Mouse (Mus musculus): ENCODE data around the gene Majin. TPM values are rescaled to one million over a fixed set of nuclear protein-coding genes. Genes with fewer than 3 reads are reported as not detected.

The Majin gene
- polyA plus RNA-seq, 1 experiment from 2014 or later, result not detected

DNA sequence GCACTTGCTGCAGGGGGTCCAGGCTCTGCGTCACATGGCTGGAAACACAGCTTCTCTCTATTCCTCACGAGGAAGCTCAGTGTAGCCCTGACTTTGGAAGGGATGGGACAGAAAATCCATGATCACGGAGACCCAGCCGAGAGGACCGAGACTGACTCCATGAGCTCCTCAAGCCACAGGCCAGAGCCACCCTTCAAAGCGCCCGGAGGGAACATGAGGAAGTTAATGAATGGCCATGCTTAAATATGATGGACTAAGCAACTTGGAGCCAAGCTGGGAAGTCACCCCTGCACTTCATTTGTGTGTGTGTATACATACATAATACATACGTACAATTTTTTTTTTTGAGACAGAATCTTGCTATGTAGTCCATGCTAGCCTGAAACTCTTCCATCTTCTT is 87.0 kb downstream of the Majin start:
- H3K4me3 ChIP-seq (ENCODE audit: low read depth, low read length), result no peak overlapping the region
- WGBS, result 29% methylated on average over 8 of the region's 8 CpGs

GRCm38 (mm10) chr19:6272053-6272452 is 87.9 kb downstream of the Majin start:
- no peak for ATAC-seq (ENCODE audit: low FRiP score)

More for the DNA sequence above, 87.0 kb downstream of the Majin start:
- no peak overlapping the region for H3K9ac ChIP-seq (ENCODE audit: low read length)
- H3K27ac ChIP-seq (ENCODE audit: low read depth, low read length), result no peak overlapping the region
- no peaks in the 10 kb centered on the region for H3K36me3 ChIP-seq (ENCODE audit: control insufficient read depth, insufficient read depth, low read length)
- H3K27me3 ChIP-seq (ENCODE audit: control insufficient read depth, insufficient read depth, low read length), result no peaks in the 10 kb centered on the region
- H3K9me3 ChIP-seq (ENCODE audit: control insufficient read depth, low read length), result no peaks in the 10 kb centered on the region
- no peak overlapping the region for H3K4me2 ChIP-seq
- no peak for DNase-seq (ENCODE audit: low spot score, missing footprints)
- ATAC-seq (ENCODE audit: low FRiP score), result no peak
- peaks cover 6% of the 10 kb centered on the region for H3K4me1 ChIP-seq (ENCODE audit: control insufficient read depth, insufficient read depth, low read length)

DNA sequence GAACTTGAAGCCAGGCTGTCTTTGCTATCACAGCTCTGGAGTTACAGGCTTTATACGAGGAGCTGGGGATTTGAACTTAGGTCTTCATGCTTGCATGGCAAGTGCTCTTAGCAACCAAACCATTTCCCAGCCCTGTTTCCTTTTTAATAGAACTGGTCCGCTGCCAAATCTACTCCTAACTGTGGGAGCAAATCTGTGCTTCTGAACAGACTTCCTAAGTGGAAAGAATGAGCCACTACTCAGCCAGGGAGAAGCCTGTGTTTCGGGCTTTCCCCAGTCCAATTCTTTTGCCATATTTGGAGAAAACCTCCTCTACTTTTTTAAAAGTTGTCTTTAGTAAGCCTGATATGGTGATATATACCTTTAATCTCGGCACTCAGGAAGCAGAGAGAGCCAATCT is 88.5 kb downstream of the Majin start:
- H3K4me1 ChIP-seq (ENCODE audit: control insufficient read depth, insufficient read depth, low read length), result peaks cover 9% of the 10 kb centered on the region
- H3K9me3 ChIP-seq (ENCODE audit: control insufficient read depth, low read length), result no peaks in the 10 kb centered on the region
- no peak overlapping the region for H3K4me3 ChIP-seq (ENCODE audit: low read depth, low read length)
- H3K9ac ChIP-seq (ENCODE audit: low read length), result no peak overlapping the region
- DNase-seq (ENCODE audit: low spot score, missing footprints) (no peak), ATAC-seq (ENCODE audit: low FRiP score) (no peak)
- no peak overlapping the region for H3K4me2 ChIP-seq
- 88% methylated on average over 4 of the region's 4 CpGs for WGBS
- no peaks in the 10 kb centered on the region for H3K27me3 ChIP-seq (ENCODE audit: control insufficient read depth, insufficient read depth, low read length)
- H3K27ac ChIP-seq (ENCODE audit: low read depth, low read length), result no peak overlapping the region
- no peaks in the 10 kb centered on the region for H3K36me3 ChIP-seq (ENCODE audit: control insufficient read depth, insufficient read depth, low read length)

More at GRCm38 (mm10) chr19:6272053-6272452, 87.9 kb downstream of the Majin start:
- H3K9me3 ChIP-seq (ENCODE audit: control insufficient read depth, low read length), result no peaks in the 10 kb centered on the region
- H3K4me1 ChIP-seq (ENCODE audit: control insufficient read depth, insufficient read depth, low read length), result peaks cover 6% of the 10 kb centered on the region
- no peak for DNase-seq (ENCODE audit: low spot score, missing footprints)
- 72% methylated on average over 7 of the region's 7 CpGs for WGBS
- no peak overlapping the region for H3K4me2 ChIP-seq
- H3K27ac ChIP-seq (ENCODE audit: low read depth, low read length), result no peak overlapping the region
- H3K27me3 ChIP-seq (ENCODE audit: control insufficient read depth, insufficient read depth, low read length), result no peaks in the 10 kb centered on the region
- H3K4me3 ChIP-seq (ENCODE audit: low read depth, low read length), result no peak overlapping the region
- no peak overlapping the region for H3K9ac ChIP-seq (ENCODE audit: low read length)
- H3K36me3 ChIP-seq (ENCODE audit: control insufficient read depth, insufficient read depth, low read length), result no peaks in the 10 kb centered on the region

- no peak overlapping the region for H3K9ac ChIP-seq (ENCODE audit: low read length)
- no peaks in the 10 kb centered on the region for H3K9me3 ChIP-seq (ENCODE audit: control insufficient read depth, low read length)
- no peak for DNase-seq (ENCODE audit: low spot score, missing footprints)
- no peaks in the 10 kb centered on the region for H3K27me3 ChIP-seq (ENCODE audit: control insufficient read depth, insufficient read depth, low read length)
- no peak for ATAC-seq (ENCODE audit: low FRiP score)
- no peak overlapping the region for H3K4me3 ChIP-seq (ENCODE audit: low read depth, low read length)
- no peak overlapping the region for H3K27ac ChIP-seq (ENCODE audit: low read depth, low read length)
- 82% methylated on average over 4 of the region's 4 CpGs for WGBS
- H3K4me2 ChIP-seq, result no peak overlapping the region
- H3K36me3 ChIP-seq (ENCODE audit: control insufficient read depth, insufficient read depth, low read length), result no peaks in the 10 kb centered on the region
- H3K4me1 ChIP-seq (ENCODE audit: control insufficient read depth, insufficient read depth, low read length), result peaks cover 17% of the 10 kb centered on the region
Observed at GRCm38 (mm10) chr19:6273592-6273991, 89.4 kb downstream of the Majin start.

MicroRNAs within 50 kb of the gene (microRNA counts, 519-probe panel; counts per million panel counts)
- not detected for microRNA mmu-miR-192

Small RNA genes lying within 50 kb of the gene (microRNA-seq; reads per million reads assigned to microRNA genes)
- 91.9 reads per million, percentile 51 among the genes with 10 or more reads in this experiment for gene Mir192
- 99.1 reads per million, percentile 52 among the genes with 10 or more reads in this experiment for gene Mir194-2

Other genes with a start within 250 kb of the Majin start
- gene Pola2, start 220.2 kb upstream of the Majin start, polyA plus RNA-seq (2014; fragmentation: Nextera tagmentation; extraction: Ambion mirVana), result 74.4 and 82.7 TPM in 2 replicates
- gene Slc22a20, start 198.2 kb upstream of the Majin start, polyA plus RNA-seq (2014; fragmentation: Nextera tagmentation; extraction: Ambion mirVana), result not detected in 2 replicates
- gene Capn1, start 168.5 kb upstream of the Majin start, polyA plus RNA-seq (2014; fragmentation: Nextera tagmentation; extraction: Ambion mirVana), result 3.9 and 4.0 TPM in 2 replicates
- 18.6 and 23.1 TPM in 2 replicates for gene Syvn1, start 137.8 kb upstream of the Majin start, polyA plus RNA-seq (2014; fragmentation: Nextera tagmentation; extraction: Ambion mirVana)
- gene Mrpl49, start 126.6 kb upstream of the Majin start, polyA plus RNA-seq (2014; fragmentation: Nextera tagmentation; extraction: Ambion mirVana), result 88.0 and 92.5 TPM in 2 replicates
- 717 and 781 TPM in 2 replicates for gene Fau, start 126.5 kb upstream of the Majin start, polyA plus RNA-seq (2014; fragmentation: Nextera tagmentation; extraction: Ambion mirVana)
- 39.5 and 40.0 TPM in 2 replicates for gene Znhit2, start 123.2 kb upstream of the Majin start, polyA plus RNA-seq (2014; fragmentation: Nextera tagmentation; extraction: Ambion mirVana)
- gene Tm7sf2, start 116.0 kb upstream of the Majin start, polyA plus RNA-seq (2014; fragmentation: Nextera tagmentation; extraction: Ambion mirVana), result 35.7 and 39.6 TPM in 2 replicates
- gene Vps51, start 107.2 kb upstream of the Majin start, polyA plus RNA-seq (2014; fragmentation: Nextera tagmentation; extraction: Ambion mirVana), result 37.4 and 48.3 TPM in 2 replicates
- not detected in 2 replicates for gene Tmem262, start 104.4 kb upstream of the Majin start, polyA plus RNA-seq (2014; fragmentation: Nextera tagmentation; extraction: Ambion mirVana)
- 2.0 and 2.2 TPM in 2 replicates for gene Gm28374, start 102.1 kb upstream of the Majin start, polyA plus RNA-seq (2014; fragmentation: Nextera tagmentation; extraction: Ambion mirVana)
- 63.4 and 63.5 TPM in 2 replicates for gene Zfpl1, start 99.4 kb upstream of the Majin start, polyA plus RNA-seq (2014; fragmentation: Nextera tagmentation; extraction: Ambion mirVana)
- gene Cdca5, start 99.4 kb upstream of the Majin start, polyA plus RNA-seq (2014; fragmentation: Nextera tagmentation; extraction: Ambion mirVana), result 61.2 and 66.3 TPM in 2 replicates
- gene AC131692.1, start 90.0 kb upstream of the Majin start, polyA plus RNA-seq (2014; fragmentation: Nextera tagmentation; extraction: Ambion mirVana), result 0.27 and 0.40 TPM in 2 replicates
- gene Naaladl1, start 78.6 kb upstream of the Majin start, polyA plus RNA-seq (2014; fragmentation: Nextera tagmentation; extraction: Ambion mirVana), result 0.37 and 0.46 TPM in 2 replicates
- gene Sac3d1, start 65.7 kb upstream of the Majin start, polyA plus RNA-seq (2014; fragmentation: Nextera tagmentation; extraction: Ambion mirVana), result 55.3 and 60.0 TPM in 2 replicates
- 23.8 and 26.1 TPM in 2 replicates for gene Snx15, start 56.1 kb upstream of the Majin start, polyA plus RNA-seq (2014; fragmentation: Nextera tagmentation; extraction: Ambion mirVana)
- not detected in 2 replicates for gene Batf2, start 43.4 kb upstream of the Majin start, polyA plus RNA-seq (2014; fragmentation: Nextera tagmentation; extraction: Ambion mirVana)
- gene Arl2, start 42.8 kb upstream of the Majin start, polyA plus RNA-seq (2014; fragmentation: Nextera tagmentation; extraction: Ambion mirVana), result 75.6 and 86.1 TPM in 2 replicates
- gene Gpha2, start 42.0 kb downstream of the Majin start, polyA plus RNA-seq (2014; fragmentation: Nextera tagmentation; extraction: Ambion mirVana), result 0.39 and 0.40 TPM in 2 replicates
- gene Ppp2r5b, start 51.5 kb downstream of the Majin start, polyA plus RNA-seq (2014; fragmentation: Nextera tagmentation; extraction: Ambion mirVana), result 39.1 and 41.0 TPM in 2 replicates
- gene Atg2a, start 57.3 kb downstream of the Majin start, polyA plus RNA-seq (2014; fragmentation: Nextera tagmentation; extraction: Ambion mirVana), result 7.1 and 8.1 TPM in 2 replicates
- 64.1 and 68.2 TPM in 2 replicates for gene Ehd1, start 92.3 kb downstream of the Majin start, polyA plus RNA-seq (2014; fragmentation: Nextera tagmentation; extraction: Ambion mirVana)
- gene Cdc42bpg, start 122.1 kb downstream of the Majin start, polyA plus RNA-seq (2014; fragmentation: Nextera tagmentation; extraction: Ambion mirVana), result 0.23 and 0.42 TPM in 2 replicates
- 51.2 and 54.7 TPM in 2 replicates for gene Men1, start 150.6 kb downstream of the Majin start, polyA plus RNA-seq (2014; fragmentation: Nextera tagmentation; extraction: Ambion mirVana)
- gene Map4k2, start 156.7 kb downstream of the Majin start, polyA plus RNA-seq (2014; fragmentation: Nextera tagmentation; extraction: Ambion mirVana), result 6.2 and 8.6 TPM in 2 replicates
- 186 and 215 TPM in 2 replicates for gene Sf1, start 179.3 kb downstream of the Majin start, polyA plus RNA-seq (2014; fragmentation: Nextera tagmentation; extraction: Ambion mirVana)
- gene Pygm, start 200.0 kb downstream of the Majin start, polyA plus RNA-seq (2014; fragmentation: Nextera tagmentation; extraction: Ambion mirVana), result 0.81 and 1.8 TPM in 2 replicates
- 14.1 and 16.8 TPM in 2 replicates for gene Rasgrp2, start 215.0 kb downstream of the Majin start, polyA plus RNA-seq (2014; fragmentation: Nextera tagmentation; extraction: Ambion mirVana)
- 9.2 and 9.5 TPM in 2 replicates for gene Nrxn2, start 234.3 kb downstream of the Majin start, polyA plus RNA-seq (2014; fragmentation: Nextera tagmentation; extraction: Ambion mirVana)